Mouse (Mus musculus): ENCODE measurements around the gene Timm8a2. TPM values are rescaled to one million over a fixed set of nuclear protein-coding genes. Genes with fewer than 3 reads are reported as not detected.

The Timm8a2 gene
- polyA plus RNA-seq, 1 experiment from 2014 or later = not detected

DNA sequence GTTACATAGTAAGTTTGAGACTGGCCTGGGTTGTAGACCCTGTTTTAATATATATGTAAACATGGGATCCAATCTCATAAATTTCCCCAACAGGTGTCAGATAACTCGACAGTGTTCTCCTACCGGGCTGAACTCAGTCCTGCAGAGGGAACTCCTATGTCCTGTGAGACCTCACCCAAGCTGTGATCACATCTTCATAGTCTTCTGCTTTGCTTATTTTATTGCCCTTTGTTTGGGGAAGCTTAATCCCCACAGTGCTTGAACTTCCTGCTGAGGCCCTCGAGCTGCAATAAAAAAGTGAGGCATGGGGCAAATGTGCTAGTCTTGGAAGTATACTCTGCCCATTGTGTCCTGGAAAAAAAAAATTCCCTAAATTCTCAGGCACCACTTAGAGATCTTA lies 46.8 kb downstream of the Timm8a2 start:
- Histone ChIP-seq H3K4me3 (no peak overlapping the region), H3K4me2 (no peak overlapping the region), H3K4me1 (no peaks in the 10 kb centered on the region), H3K27ac (no peak overlapping the region), H3K9ac (no peak overlapping the region), H3K36me3 (no peaks in the 10 kb centered on the region), H3K27me3 (replicated peaks) (no peaks in the 10 kb centered on the region), H3K9me3 (replicated peaks) (no peaks in the 10 kb centered on the region)
- WGBS (ENCODE audit: insufficient replicate concordance) = 31% methylated on average over 3 of the region's 3 CpGs
- no peak for ATAC-seq

DNA sequence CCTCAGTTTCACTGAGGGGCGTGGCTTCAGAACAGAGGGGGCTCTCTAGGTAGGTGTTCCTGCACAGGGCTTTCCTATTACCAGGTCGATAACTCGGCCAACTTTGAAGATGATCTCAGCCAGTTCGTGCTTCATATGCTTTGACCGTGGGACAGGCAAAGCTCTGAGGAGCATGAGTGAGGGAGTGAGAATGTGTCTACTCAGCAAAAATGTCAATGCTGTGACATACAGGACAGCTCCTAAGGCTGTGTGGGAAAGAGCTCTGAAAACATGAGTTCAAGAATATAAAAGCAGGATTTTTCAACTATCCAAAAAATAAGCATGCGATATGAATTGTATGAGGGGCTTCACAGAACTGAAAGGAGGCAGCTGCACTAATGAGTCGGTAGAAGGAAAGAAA lies 49.0 kb downstream of the Timm8a2 start:
- no peaks in the 10 kb centered on the region for H3K36me3 ChIP-seq
- no peaks in the 10 kb centered on the region for H3K4me1 ChIP-seq
- H3K9me3 ChIP-seq (replicated peaks) = no peaks in the 10 kb centered on the region
- no peak for ATAC-seq
- no peak overlapping the region for H3K27ac ChIP-seq
- H3K4me3 ChIP-seq = no peak overlapping the region
- H3K9ac ChIP-seq = no peak overlapping the region
- H3K27me3 ChIP-seq (replicated peaks) = no peaks in the 10 kb centered on the region
- H3K4me2 ChIP-seq = no peak overlapping the region
- WGBS (ENCODE audit: insufficient replicate concordance) = 67% methylated on average over 7 of the region's 7 CpGs

DNA sequence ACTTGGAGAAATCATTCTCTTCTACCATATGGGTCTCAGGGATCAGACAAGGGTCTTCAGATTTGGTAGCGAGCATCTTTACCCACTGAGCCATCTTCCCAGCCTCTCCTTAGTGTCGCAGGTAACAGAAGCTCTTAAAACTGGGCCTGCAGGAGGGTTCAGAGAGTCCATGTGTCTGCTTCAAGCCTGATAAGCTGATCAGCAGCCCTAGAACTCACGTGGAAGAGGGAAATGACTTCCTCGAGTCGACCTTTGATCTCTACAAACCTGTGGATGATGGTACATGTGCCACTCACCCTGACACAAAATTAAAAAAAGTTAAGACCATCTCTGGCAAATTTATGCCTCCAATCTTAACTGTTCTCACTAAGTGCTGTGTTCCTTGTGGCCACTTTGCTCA lies 53.5 kb downstream of the Timm8a2 start:
- H3K4me2 ChIP-seq = no peak overlapping the region
- H3K4me1 ChIP-seq = no peaks in the 10 kb centered on the region
- H3K27me3 ChIP-seq (replicated peaks) = no peaks in the 10 kb centered on the region
- no peak for ATAC-seq
- no peaks in the 10 kb centered on the region for H3K9me3 ChIP-seq (replicated peaks)
- no peak overlapping the region for H3K9ac ChIP-seq
- no peak overlapping the region for H3K27ac ChIP-seq
- no peaks in the 10 kb centered on the region for H3K36me3 ChIP-seq
- H3K4me3 ChIP-seq = no peak overlapping the region
- 55% methylated on average over 5 of the region's 5 CpGs for WGBS (ENCODE audit: insufficient replicate concordance)

Other genes starting within 250 kb of the Timm8a2 start
- gene Dock9, start 236.8 kb upstream of the Timm8a2 start, polyA plus RNA-seq (2016; fragmentation: Nextera tagmentation; extraction: Ambion mirVana) = 2.0 and 2.7 TPM in 2 replicates
- gene Ubac2, start 156.1 kb upstream of the Timm8a2 start, polyA plus RNA-seq (2016; fragmentation: Nextera tagmentation; extraction: Ambion mirVana) = 25.5 and 29.2 TPM in 2 replicates
- gene Gpr18, start 118.9 kb upstream of the Timm8a2 start, polyA plus RNA-seq (2016; fragmentation: Nextera tagmentation; extraction: Ambion mirVana) = 0.08 TPM in 1 of 2 replicates, not detected in the other
- gene Gpr183, start 69.5 kb upstream of the Timm8a2 start, polyA plus RNA-seq (2016; fragmentation: Nextera tagmentation; extraction: Ambion mirVana) = 1.8 and 2.1 TPM in 2 replicates
- 91.1 and 92.6 TPM in 2 replicates for gene Tm9sf2, start 72.4 kb downstream of the Timm8a2 start, polyA plus RNA-seq (2016; fragmentation: Nextera tagmentation; extraction: Ambion mirVana)
- 29.3 and 30.0 TPM in 2 replicates for gene Clybl, start 147.0 kb downstream of the Timm8a2 start, polyA plus RNA-seq (2016; fragmentation: Nextera tagmentation; extraction: Ambion mirVana)